In genomic region chr13:21168371-21169011, GRCm38 (mm10) we compare ENCODE assay signal across 9 mouse cellular contexts. TPM values are rescaled to one million over a fixed set of nuclear protein-coding genes. Genes with fewer than 3 reads are reported as not detected.
DNase-seq lines count a peak whose midpoint lies in the region; ATAC-seq and TF ChIP-seq lines count a peak whose summit lies in the region.
"Had no signal": no experiment of that assay in that cellular context is flagged by ENCODE, and none has a peak within 500 bp of the region (broad histone marks: within the 10 kb centered on the region; RNA-seq: fewer than 3 reads in every experiment).

No protein-coding gene starts in this region.

- under 1% methylated on average over 16 of the region's 16 CpGs for WGBS in lung, embryonic 14.5 days
- WGBS in small intestine, adult 2 months: under 1% methylated on average over 16 of the region's 16 CpGs

- TF ChIP-seq POLR2A in embryonic fibroblast, embryonic 13.5 days (IDR thresholded peaks at IDR 0.05; ENCODE audit: low read depth, low read length): no peak
- TF ChIP-seq POLR2A in small intestine, adult 2 months (IDR thresholded peaks at IDR 0.05; ENCODE audit: low read depth, low read length): no peak

- no peak overlapping the region for H3K27ac ChIP-seq in embryonic fibroblast, embryonic 13.5 days (ENCODE audit: insufficient read depth, low read length)
- H3K27ac ChIP-seq in lung, embryonic 14.5 days (ENCODE audit: low read depth): no peak overlapping the region
- peak overlapping the region; percentile 45 for H3K27ac ChIP-seq in small intestine, adult 2 months (ENCODE audit: insufficient read depth, low read depth, low read length)

- peak overlapping the region; percentile 99 for H3K4me2 ChIP-seq in lung, embryonic 14.5 days

- H3K36me3 ChIP-seq in lung, embryonic 14.5 days (ENCODE audit: insufficient read depth): no peaks in the 10 kb centered on the region
- H3K36me3 ChIP-seq in small intestine, adult 2 months (ENCODE audit: control insufficient read depth, insufficient read depth, low read length): no peaks in the 10 kb centered on the region

- H3K9ac ChIP-seq in lung, embryonic 14.5 days: peak overlapping the region; percentile 55

- no peaks in the 10 kb centered on the region for H3K27me3 ChIP-seq in lung, embryonic 14.5 days (ENCODE audit: insufficient read depth, low read length)
- H3K27me3 ChIP-seq in small intestine, adult 2 months (ENCODE audit: control insufficient read depth, insufficient read depth, low read length): no peaks in the 10 kb centered on the region

- peak; percentile 12 for DNase-seq in left cerebral cortex, postnatal 4 days
- no peak for DNase-seq in left cerebral cortex, adult 11 months (ENCODE audit: low spot score)
- DNase-seq in adrenal gland, postnatal 10 days: peak; percentile 43
- peak; percentile 81 for DNase-seq in induced T-regulatory cell, adult 2 months (ENCODE audit: low read depth)
- DNase-seq in lung, embryonic 14.5 days: peak; percentile 65

- TF ChIP-seq CTCF in embryonic fibroblast, embryonic 13.5 days (IDR thresholded peaks at IDR 0.05; ENCODE audit: borderline replicate concordance, insufficient read depth, low read length): no peak
- TF ChIP-seq CTCF in lung, embryonic 14.5 days (IDR thresholded peaks at IDR 0.05; ENCODE audit: low read depth): no peak
- peak; percentile 4; the same call in 1 of the 2 replicates for TF ChIP-seq CTCF in small intestine, adult 2 months (IDR thresholded peaks at IDR 0.05; ENCODE audit: extremely low read depth, insufficient read length, insufficient replicate concordance, low read depth, low read length)

- peak overlapping the region; percentile 73 for H3K4me3 ChIP-seq in embryonic fibroblast, embryonic 13.5 days (ENCODE audit: insufficient read depth, low read length)
- H3K4me3 ChIP-seq in lung, embryonic 14.5 days (ENCODE audit: low read depth, low read length): peak overlapping the region; percentile 57
- H3K4me3 ChIP-seq in small intestine, adult 2 months (ENCODE audit: low read depth, low read length): peak overlapping the region; percentile 66

- no peak for ATAC-seq in lung, embryonic 14.5 days (ENCODE audit: insufficient read depth)
- ATAC-seq in megakaryocyte-erythroid progenitor cell, adult 5-6 weeks (replicated peaks; ENCODE audit: low FRiP score, low TSS enrichment, poor library complexity, severe bottlenecking): no peak

- H3K4me1 ChIP-seq in embryonic fibroblast, embryonic 13.5 days (ENCODE audit: control insufficient read depth, insufficient read depth, low read length): 0 out of 2 replicates have a peak, but pooled peaks cover 2% of the 10 kb centered on the region
- 0 out of 2 replicates have a peak, but pooled peaks cover 6% of the 10 kb centered on the region for H3K4me1 ChIP-seq in lung, embryonic 14.5 days (ENCODE audit: insufficient read depth)
- H3K4me1 ChIP-seq in small intestine, adult 2 months (ENCODE audit: control insufficient read depth, insufficient read depth, insufficient read length, low read length): peaks cover 2% of the 10 kb centered on the region

- intact Hi-C loops in left cerebral cortex, postnatal 4 days (cut with DNase I): no loop called here

- H3K9me3 ChIP-seq in lung, embryonic 14.5 days (ENCODE audit: low read depth, low read length): no peaks in the 10 kb centered on the region

RNA-seq across cellular contexts. Expression of gene Trim27, which starts 10.8 kb away (rescaled TPM):
- total RNA-seq in left cerebral cortex, postnatal 4 days (2021): 10 to 100 TPM; 57.6 to 65.0 TPM
- 10 to 100 TPM; 50.2 to 51.9 TPM for total RNA-seq in adrenal gland, postnatal 10 days (2021)
- polyA plus RNA-seq in embryonic fibroblast, embryonic 13.5 days (2011; ENCODE audit: insufficient read length, low read depth, missing spikeins): 52.0 and 61.4 TPM in 2 replicates
- 158 and 173 TPM in 2 replicates for polyA plus RNA-seq in lung, embryonic 14.5 days (2014; fragmentation: Nextera tagmentation; extraction: Ambion mirVana)
- polyA plus RNA-seq in small intestine, adult 2 months (2012; rRNA removed): 34.0 and 46.4 TPM in 2 replicates
- 97.9 and 102 TPM in 2 replicates for total RNA-seq in megakaryocyte-erythroid progenitor cell, adult 5-6 weeks (2014; fragmentation: Nextera tagmentation)
- 159 and 225 TPM in 2 replicates for total RNA-seq in megakaryocyte-erythroid progenitor cell, adult 5-6 weeks (2017)

RNA-seq across cellular contexts. Expression of gene Olfr1368, which starts 22.8 kb away (rescaled TPM):
- not detected for total RNA-seq in left cerebral cortex, postnatal 4 days (2021)
- not detected for total RNA-seq in adrenal gland, postnatal 10 days (2021)
- polyA plus RNA-seq in embryonic fibroblast, embryonic 13.5 days (2011; ENCODE audit: insufficient read length, low read depth, missing spikeins): not detected in 2 replicates
- not detected in 2 replicates for polyA plus RNA-seq in lung, embryonic 14.5 days (2014; fragmentation: Nextera tagmentation; extraction: Ambion mirVana)
- not detected in 2 replicates for polyA plus RNA-seq in small intestine, adult 2 months (2012; rRNA removed)
- total RNA-seq in megakaryocyte-erythroid progenitor cell, adult 5-6 weeks (2014; fragmentation: Nextera tagmentation): not detected in 2 replicates
- not detected in 2 replicates for total RNA-seq in megakaryocyte-erythroid progenitor cell, adult 5-6 weeks (2017)
- polyA plus RNA-seq: gonadal fat pad, adult 2 months had no signal

RNA-seq across cellular contexts. Expression of gene Olfr263, which starts 39.1 kb away (rescaled TPM):
- not detected for total RNA-seq in left cerebral cortex, postnatal 4 days (2021)
- not detected for total RNA-seq in adrenal gland, postnatal 10 days (2021)
- not detected in 2 replicates for polyA plus RNA-seq in embryonic fibroblast, embryonic 13.5 days (2011; ENCODE audit: insufficient read length, low read depth, missing spikeins)
- polyA plus RNA-seq in lung, embryonic 14.5 days (2014; fragmentation: Nextera tagmentation; extraction: Ambion mirVana): not detected in 2 replicates
- not detected in 2 replicates for polyA plus RNA-seq in small intestine, adult 2 months (2012; rRNA removed)
- total RNA-seq in megakaryocyte-erythroid progenitor cell, adult 5-6 weeks (2014; fragmentation: Nextera tagmentation): not detected in 2 replicates
- total RNA-seq in megakaryocyte-erythroid progenitor cell, adult 5-6 weeks (2017): not detected in 2 replicates
- polyA plus RNA-seq: gonadal fat pad, adult 2 months had no signal

RNA-seq across cellular contexts. Expression of gene Olfr1369-ps1, which starts 57.2 kb away (rescaled TPM):
- not detected for total RNA-seq in left cerebral cortex, postnatal 4 days (2021)
- total RNA-seq in adrenal gland, postnatal 10 days (2021): not detected
- not detected in 2 replicates for polyA plus RNA-seq in embryonic fibroblast, embryonic 13.5 days (2011; ENCODE audit: insufficient read length, low read depth, missing spikeins)
- 0.05 TPM in 1 of 2 replicates, not detected in the other for polyA plus RNA-seq in lung, embryonic 14.5 days (2014; fragmentation: Nextera tagmentation; extraction: Ambion mirVana)
- polyA plus RNA-seq in small intestine, adult 2 months (2012; rRNA removed): not detected in 2 replicates
- not detected in 2 replicates for total RNA-seq in megakaryocyte-erythroid progenitor cell, adult 5-6 weeks (2014; fragmentation: Nextera tagmentation)
- not detected in 2 replicates for total RNA-seq in megakaryocyte-erythroid progenitor cell, adult 5-6 weeks (2017)
- polyA plus RNA-seq: gonadal fat pad, adult 2 months had no signal
